Mouse (Mus musculus): ENCODE results near the gene Gcsam. TPM values are rescaled to one million over a fixed set of nuclear protein-coding genes. Genes with fewer than 3 reads are reported as not detected.

Gcsam gene
- 0.09 and 0.12 TPM in 2 replicates for polyA plus RNA-seq (2016; fragmentation: Nextera tagmentation; extraction: Ambion mirVana)

DNA sequence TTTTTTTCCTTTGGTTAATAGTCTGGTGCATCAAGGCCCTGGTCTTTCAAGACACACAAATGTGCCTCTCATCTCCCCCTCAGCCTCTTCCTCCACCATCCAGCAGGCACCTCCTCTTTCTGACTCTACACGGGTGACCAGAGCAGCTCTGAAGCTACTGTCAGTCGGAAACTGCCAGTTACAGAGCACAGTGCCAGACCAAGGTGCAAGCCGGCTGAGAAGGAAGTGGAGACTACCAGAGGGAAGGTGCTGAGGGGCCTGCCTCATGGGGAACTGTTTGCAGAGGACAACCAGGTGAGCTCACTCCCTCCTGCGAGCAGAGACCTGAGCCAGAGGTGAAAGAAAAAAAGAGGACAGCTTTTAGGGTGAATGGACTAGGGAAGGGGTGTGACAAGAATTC, at the start of gene Gcsam:
Gcsam (plus strand) TSS at position 114 of the 400 bp plus-strand sequence.
- peaks cover 3% of the 10 kb centered on the region; the same call in 1 of the 2 replicates for H3K27me3 ChIP-seq
- no peak within 1 kb of the TSS for H3K27ac ChIP-seq (replicated peaks)
- no peaks in the 10 kb centered on the region for H3K4me1 ChIP-seq
- no peak within 1 kb of the TSS for H3K9ac ChIP-seq (replicated peaks)
- H3K36me3 ChIP-seq = no peaks in the 10 kb centered on the region
- 76% methylated on average over 4 of the region's 4 CpGs for WGBS
- H3K9me3 ChIP-seq = no peaks in the 10 kb centered on the region
- no peak within 1 kb of the TSS for H3K4me2 ChIP-seq (replicated peaks)
- H3K4me3 ChIP-seq = no peak within 1 kb of the TSS
- no peak for ATAC-seq (ENCODE audit: low FRiP score, low read depth)

- 66% methylated on average over 3 of the region's 3 CpGs for WGBS
- H3K4me3 ChIP-seq = no peak overlapping the region
- no peaks in the 10 kb centered on the region for H3K9me3 ChIP-seq
- no peaks in the 10 kb centered on the region for H3K27me3 ChIP-seq
- no peaks in the 10 kb centered on the region for H3K4me1 ChIP-seq
- H3K4me2 ChIP-seq (replicated peaks) = no peak overlapping the region
- H3K9ac ChIP-seq (replicated peaks) = no peak overlapping the region
- no peaks in the 10 kb centered on the region for H3K36me3 ChIP-seq
- ATAC-seq (ENCODE audit: low FRiP score, low read depth) = no peak
- no peak overlapping the region for H3K27ac ChIP-seq (replicated peaks)
Measured at GRCm38 (mm10) chr16:45561747-45562146, 48.4 kb upstream of the Gcsam start.

- no peak overlapping the region for H3K4me2 ChIP-seq (replicated peaks)
- H3K4me3 ChIP-seq = no peak overlapping the region
- no peak for ATAC-seq (ENCODE audit: low FRiP score, low read depth)
- no peaks in the 10 kb centered on the region for H3K27me3 ChIP-seq
- WGBS = 89% methylated on average over 3 of the region's 3 CpGs
- no peaks in the 10 kb centered on the region for H3K4me1 ChIP-seq
- no peak overlapping the region for H3K27ac ChIP-seq (replicated peaks)
- H3K9ac ChIP-seq (replicated peaks) = no peak overlapping the region
- no peaks in the 10 kb centered on the region for H3K36me3 ChIP-seq
- no peaks in the 10 kb centered on the region for H3K9me3 ChIP-seq
Measured at GRCm38 (mm10) chr16:45572307-45572706, 37.9 kb upstream of the Gcsam start.

DNA sequence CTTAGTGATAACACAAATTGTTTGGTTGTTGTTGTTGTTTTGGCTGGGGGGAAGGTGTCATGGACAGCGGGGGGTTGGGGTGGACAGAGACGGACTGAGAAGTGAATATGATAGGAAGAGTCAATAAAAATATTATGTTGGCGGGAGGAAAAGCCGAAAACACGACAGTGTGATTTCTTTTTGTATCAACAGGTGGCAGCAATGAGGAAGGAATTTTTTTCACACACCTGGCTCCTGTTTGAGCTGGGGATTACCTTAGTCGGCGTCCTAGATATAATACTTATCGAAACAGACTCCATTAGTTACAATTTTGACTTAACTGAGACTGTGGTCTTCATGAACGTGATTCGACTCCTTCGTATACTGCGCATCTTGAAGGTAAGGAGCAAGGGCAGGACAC, 30.3 kb upstream of the Gcsam start:
- no peak overlapping the region for H3K9ac ChIP-seq (replicated peaks)

DNA sequence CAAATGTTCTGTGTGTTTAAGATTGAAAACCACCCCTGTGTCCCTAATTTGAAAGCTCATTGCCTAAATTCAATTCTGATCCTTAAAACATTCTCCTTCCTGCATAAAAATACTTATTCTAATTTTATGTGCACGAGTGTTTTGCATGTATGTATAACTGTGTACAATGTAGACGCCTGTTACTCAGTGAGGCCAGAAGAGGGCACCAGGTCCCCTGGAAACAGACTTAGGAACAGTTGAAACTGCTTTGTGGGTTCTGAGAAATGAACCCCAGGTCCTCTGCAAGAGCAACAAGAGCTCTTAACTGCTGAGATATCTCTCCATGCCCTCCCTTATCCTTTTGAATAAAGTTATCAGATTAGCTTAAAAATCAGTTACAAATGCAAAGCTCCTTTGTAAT, 27.7 kb upstream of the Gcsam start:
- H3K27me3 ChIP-seq = no peaks in the 10 kb centered on the region
- 29% methylated on average over 2 of the region's 2 CpGs for WGBS
- H3K9me3 ChIP-seq = no peaks in the 10 kb centered on the region
- H3K9ac ChIP-seq (replicated peaks) = no peak overlapping the region
- H3K27ac ChIP-seq (replicated peaks) = no peak overlapping the region
- ATAC-seq (ENCODE audit: low FRiP score, low read depth) = no peak
- no peak overlapping the region for H3K4me2 ChIP-seq (replicated peaks)
- no peaks in the 10 kb centered on the region for H3K36me3 ChIP-seq
- no peak overlapping the region for H3K4me3 ChIP-seq
- no peaks in the 10 kb centered on the region for H3K4me1 ChIP-seq

More for the DNA sequence above, 30.3 kb upstream of the Gcsam start:
- no peak overlapping the region for H3K4me2 ChIP-seq (replicated peaks)
- no peak overlapping the region for H3K4me3 ChIP-seq
- no peak overlapping the region for H3K27ac ChIP-seq (replicated peaks)
- ATAC-seq (ENCODE audit: low FRiP score, low read depth) = no peak
- 64% methylated on average over 12 of the region's 12 CpGs for WGBS
- no peaks in the 10 kb centered on the region for H3K4me1 ChIP-seq
- H3K27me3 ChIP-seq = no peaks in the 10 kb centered on the region
- H3K9me3 ChIP-seq = no peaks in the 10 kb centered on the region
- H3K36me3 ChIP-seq = no peaks in the 10 kb centered on the region

DNA sequence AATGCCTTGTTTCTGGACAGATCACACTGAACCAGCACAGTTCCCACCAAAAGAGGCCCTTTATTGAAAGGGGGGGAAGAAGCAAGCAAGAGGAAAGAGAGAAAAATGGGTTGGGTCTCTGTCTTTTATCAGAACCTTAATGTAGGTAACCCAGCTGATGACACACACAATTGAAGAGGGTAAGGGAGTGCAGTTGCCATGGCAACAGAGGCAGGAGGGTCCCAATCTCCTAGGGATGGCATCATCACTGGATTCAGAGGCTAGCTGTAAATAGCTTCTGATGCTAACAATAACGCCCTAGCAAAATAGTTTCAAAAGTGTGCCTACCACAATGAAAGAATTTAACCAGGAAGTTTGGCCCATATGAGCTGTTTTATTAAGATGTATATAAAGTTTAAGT, 16.5 kb upstream of the Gcsam start:
- Histone ChIP-seq H3K4me2 (replicated peaks) (no peak overlapping the region), H3K27me3 (no peaks in the 10 kb centered on the region), H3K9ac (replicated peaks) (no peak overlapping the region), H3K4me3 (no peak overlapping the region), H3K27ac (replicated peaks) (no peak overlapping the region), H3K9me3 (no peaks in the 10 kb centered on the region), H3K4me1 (no peaks in the 10 kb centered on the region), H3K36me3 (no peaks in the 10 kb centered on the region)
- ATAC-seq (ENCODE audit: low FRiP score, low read depth) = no peak
- WGBS = 38% methylated on average over 1 of the region's 1 CpGs

DNA sequence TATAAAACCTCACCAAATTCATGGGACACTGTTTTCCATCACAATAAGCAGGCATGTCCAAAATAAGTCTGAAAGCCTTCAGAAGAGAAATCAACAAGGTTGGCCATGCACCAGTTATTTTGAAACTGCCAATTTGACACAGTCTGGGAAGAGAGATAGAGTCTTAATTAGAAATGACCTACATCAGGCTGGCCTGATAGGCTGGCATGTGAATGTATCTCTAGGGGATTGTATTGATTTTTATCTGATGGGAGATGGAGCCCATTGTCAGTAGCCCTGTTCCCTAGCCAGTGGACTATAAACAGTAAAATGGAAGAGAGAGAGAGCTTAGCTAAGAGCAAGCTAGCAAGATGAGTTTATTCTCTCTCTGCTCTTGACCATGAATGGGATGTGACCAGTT, 14.7 kb upstream of the Gcsam start:
- Histone ChIP-seq H3K27me3 (no peaks in the 10 kb centered on the region), H3K27ac (replicated peaks) (no peak overlapping the region), H3K4me2 (replicated peaks) (no peak overlapping the region), H3K9me3 (no peaks in the 10 kb centered on the region), H3K36me3 (no peaks in the 10 kb centered on the region), H3K4me1 (no peaks in the 10 kb centered on the region), H3K9ac (replicated peaks) (no peak overlapping the region), H3K4me3 (no peak overlapping the region)
- ATAC-seq (ENCODE audit: low FRiP score, low read depth) = no peak

GRCm38 (mm10) chr16:45608481-45608954, 1.7 kb upstream of the Gcsam start:
- H3K4me1 ChIP-seq = no peaks in the 10 kb centered on the region
- no peak overlapping the region for H3K9ac ChIP-seq (replicated peaks)
- no peak for ATAC-seq (ENCODE audit: low FRiP score, low read depth)
- H3K4me3 ChIP-seq = no peak overlapping the region
- H3K9me3 ChIP-seq = no peaks in the 10 kb centered on the region
- H3K27me3 ChIP-seq = peaks cover 3% of the 10 kb centered on the region; the same call in 1 of the 2 replicates
- WGBS = 63% methylated on average over 4 of the region's 4 CpGs
- no peaks in the 10 kb centered on the region for H3K36me3 ChIP-seq
- H3K4me2 ChIP-seq (replicated peaks) = no peak overlapping the region
- no peak overlapping the region for H3K27ac ChIP-seq (replicated peaks)

DNA sequence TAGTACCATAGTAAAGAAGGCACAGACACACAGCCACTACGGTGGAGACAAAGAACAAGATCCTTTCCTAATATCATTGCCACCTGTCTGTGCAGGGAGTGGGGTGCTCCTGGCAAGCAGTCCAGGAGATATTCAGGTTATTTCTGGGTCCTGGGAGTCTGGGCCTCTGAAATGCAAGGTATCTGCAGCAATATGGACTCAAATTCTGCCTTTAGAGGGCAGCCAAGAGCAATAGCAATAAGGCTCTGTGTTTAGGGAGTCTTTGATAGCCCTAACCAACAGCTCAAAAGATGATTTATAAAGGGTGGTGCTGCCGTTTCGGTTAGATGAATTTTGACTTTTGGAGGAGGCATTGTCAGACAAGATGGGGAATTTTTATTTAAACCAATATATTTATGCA, 880 bp upstream of the Gcsam start:
- Histone ChIP-seq H3K4me2 (replicated peaks) (no peak overlapping the region), H3K4me1 (no peaks in the 10 kb centered on the region), H3K4me3 (no peak overlapping the region), H3K36me3 (no peaks in the 10 kb centered on the region), H3K9ac (replicated peaks) (no peak overlapping the region), H3K27ac (replicated peaks) (no peak overlapping the region), H3K27me3 (peaks cover 3% of the 10 kb centered on the region; the same call in 1 of the 2 replicates), H3K9me3 (no peaks in the 10 kb centered on the region)
- 84% methylated on average over 3 of the region's 3 CpGs for WGBS
- no peak for ATAC-seq (ENCODE audit: low FRiP score, low read depth)

- no peak for ATAC-seq (ENCODE audit: low FRiP score, low read depth)
- H3K27me3 ChIP-seq = peaks cover 3% of the 10 kb centered on the region; the same call in 1 of the 2 replicates
- no peak overlapping the region for H3K9ac ChIP-seq (replicated peaks)
Measured at GRCm38 (mm10) chr16:45613247-45613646, 3.1 kb downstream of the Gcsam start.

GRCm38 (mm10) chr16:45615944-45616343, 5.8 kb downstream of the Gcsam start:
- Histone ChIP-seq H3K27ac (replicated peaks) (no peak overlapping the region), H3K36me3 (no peaks in the 10 kb centered on the region), H3K27me3 (peaks cover 3% of the 10 kb centered on the region; the same call in 1 of the 2 replicates), H3K4me3 (no peak overlapping the region), H3K9me3 (no peaks in the 10 kb centered on the region), H3K4me2 (replicated peaks) (no peak overlapping the region), H3K9ac (replicated peaks) (no peak overlapping the region), H3K4me1 (no peaks in the 10 kb centered on the region)
- ATAC-seq (ENCODE audit: low FRiP score, low read depth) = no peak
- 91% methylated on average over 1 of the region's 1 CpGs for WGBS

More at GRCm38 (mm10) chr16:45613247-45613646, 3.1 kb downstream of the Gcsam start:
- WGBS = 64% methylated on average over 2 of the region's 2 CpGs
- Histone ChIP-seq H3K36me3 (no peaks in the 10 kb centered on the region), H3K9me3 (no peaks in the 10 kb centered on the region), H3K4me1 (no peaks in the 10 kb centered on the region), H3K4me3 (no peak overlapping the region), H3K4me2 (replicated peaks) (no peak overlapping the region), H3K27ac (replicated peaks) (no peak overlapping the region)

GRCm38 (mm10) chr16:45619751-45620375, 9.7 kb downstream of the Gcsam start:
- no peaks in the 10 kb centered on the region for H3K36me3 ChIP-seq

DNA sequence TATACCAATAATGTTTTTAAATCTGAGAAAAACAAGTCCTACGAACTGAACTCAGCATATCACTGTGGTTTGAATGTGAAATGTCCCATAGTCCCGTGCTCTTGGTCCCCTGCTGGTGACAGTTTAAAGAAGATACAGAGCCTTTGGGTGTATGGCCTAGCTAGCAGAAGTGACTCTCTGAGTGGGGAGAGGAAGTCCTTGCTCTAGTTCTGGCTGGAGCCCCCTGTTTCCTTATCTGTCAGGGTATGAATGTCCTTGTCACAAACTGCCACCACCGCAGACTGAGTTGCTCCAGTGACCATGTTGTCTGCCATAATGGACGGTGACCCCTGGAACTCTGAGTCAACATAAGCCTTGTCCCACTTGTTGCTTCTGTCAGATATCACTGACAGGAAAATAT, 13.1 kb downstream of the Gcsam start:
- H3K4me3 ChIP-seq = no peak overlapping the region
- ATAC-seq (ENCODE audit: low FRiP score, low read depth) = no peak
- 94% methylated on average over 4 of the region's 4 CpGs for whole genome bisulfite sequencing

More at GRCm38 (mm10) chr16:45619751-45620375, 9.7 kb downstream of the Gcsam start:
- no peak overlapping the region for H3K27ac ChIP-seq (replicated peaks)
- ATAC-seq (ENCODE audit: low FRiP score, low read depth) = no peak
- no peak overlapping the region for H3K4me3 ChIP-seq
- no peaks in the 10 kb centered on the region for H3K9me3 ChIP-seq
- WGBS = 75% methylated on average over 8 of the region's 8 CpGs
- no peak overlapping the region for H3K9ac ChIP-seq (replicated peaks)
- H3K27me3 ChIP-seq = no peaks in the 10 kb centered on the region
- H3K4me1 ChIP-seq = no peaks in the 10 kb centered on the region
- no peak overlapping the region for H3K4me2 ChIP-seq (replicated peaks)

More for the DNA sequence above, 13.1 kb downstream of the Gcsam start:
- no peaks in the 10 kb centered on the region for H3K9me3 ChIP-seq
- no peaks in the 10 kb centered on the region for H3K27me3 ChIP-seq
- H3K9ac ChIP-seq (replicated peaks) = no peak overlapping the region
- no peaks in the 10 kb centered on the region for H3K36me3 ChIP-seq
- H3K4me1 ChIP-seq = no peaks in the 10 kb centered on the region
- H3K4me2 ChIP-seq (replicated peaks) = no peak overlapping the region
- H3K27ac ChIP-seq (replicated peaks) = no peak overlapping the region
